In the genomic region with DNA sequence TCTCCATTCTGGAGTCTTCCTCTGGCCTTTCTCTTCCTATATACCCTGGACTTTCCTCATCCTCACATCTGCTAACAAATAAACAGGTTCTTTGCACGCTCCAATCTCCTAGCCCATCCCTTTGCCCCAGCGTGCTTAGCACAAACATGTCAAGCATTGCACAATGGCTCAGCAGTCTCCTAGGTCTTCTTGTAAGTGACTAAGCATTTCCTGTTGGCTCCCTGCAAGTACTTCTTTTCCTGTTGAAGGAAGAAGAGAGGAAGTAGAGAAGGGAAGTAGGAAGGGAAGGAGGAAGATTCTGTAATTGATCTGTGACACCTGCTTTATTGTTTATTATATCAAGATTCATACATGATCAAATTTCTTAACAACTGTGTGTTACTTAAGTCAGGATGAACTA, we compare ENCODE assay signal across 16 mouse cellular contexts. TPM values are rescaled to one million over a fixed set of nuclear protein-coding genes. Genes with fewer than 3 reads are reported as not detected.
DNase-seq lines count a peak whose midpoint lies in the region; ATAC-seq and TF ChIP-seq lines count a peak whose summit lies in the region.
"Had no signal": no experiment of that assay in that cellular context is flagged by ENCODE, and none has a peak within 500 bp of the region (broad histone marks: within the 10 kb centered on the region; RNA-seq: fewer than 3 reads in every experiment).

No protein-coding gene starts in this region.

- H3K27me3 ChIP-seq in intestine, embryonic 16.5 days (replicated peaks; ENCODE audit: control insufficient read depth, insufficient read depth, low read length), result no peaks in the 10 kb centered on the region
- H3K27me3 ChIP-seq in intestine, embryonic 15.5 days (replicated peaks), result no peaks in the 10 kb centered on the region
- H3K27me3 ChIP-seq in hindbrain, postnatal 0 days (ENCODE audit: insufficient read depth, low read length), result no peaks in the 10 kb centered on the region
- H3K27me3 ChIP-seq: embryonic facial prominence, embryonic 15.5 days; midbrain, embryonic 12.5 days had no signal

- peak; percentile 86 for DNase-seq in 416B (ENCODE audit: low read depth)
- DNase-seq in left cerebral cortex, postnatal 14 days (ENCODE audit: low spot score in 2 of 2), result no peak
- no peak for DNase-seq in kidney, postnatal 14 days
- no peak for DNase-seq in hindbrain, postnatal 0 days (ENCODE audit: low spot score)
- DNase-seq: adrenal gland, postnatal 10 days; cerebellum, adult 2 months; gastrocnemius, postnatal 25 days; kidney, postnatal 10 days had no signal

- H3K9ac ChIP-seq in intestine, embryonic 16.5 days (ENCODE audit: low read depth, low read length), result no peak overlapping the region
- no peak overlapping the region for H3K9ac ChIP-seq in intestine, embryonic 15.5 days
- H3K9ac ChIP-seq in hindbrain, postnatal 0 days (replicated peaks; ENCODE audit: low read length), result no peak overlapping the region
- H3K9ac ChIP-seq: embryonic facial prominence, embryonic 15.5 days; midbrain, embryonic 12.5 days had no signal

- no peak overlapping the region for H3K27ac ChIP-seq in intestine, embryonic 16.5 days (ENCODE audit: low read length)
- H3K27ac ChIP-seq in intestine, embryonic 15.5 days, result no peak overlapping the region
- no peak overlapping the region for H3K27ac ChIP-seq in hindbrain, postnatal 0 days
- H3K27ac ChIP-seq: embryonic facial prominence, embryonic 15.5 days; midbrain, embryonic 12.5 days had no signal

- no peaks in the 10 kb centered on the region for H3K9me3 ChIP-seq in intestine, embryonic 16.5 days (ENCODE audit: control insufficient read depth, low read length)
- no peaks in the 10 kb centered on the region for H3K9me3 ChIP-seq in intestine, embryonic 15.5 days
- no peaks in the 10 kb centered on the region for H3K9me3 ChIP-seq in hindbrain, postnatal 0 days (ENCODE audit: low read length)
- H3K9me3 ChIP-seq: embryonic facial prominence, embryonic 15.5 days; midbrain, embryonic 12.5 days had no signal

- H3K4me1 ChIP-seq in intestine, embryonic 16.5 days (ENCODE audit: control insufficient read depth, insufficient read depth, low read length), result no peaks in the 10 kb centered on the region
- H3K4me1 ChIP-seq in intestine, embryonic 15.5 days (replicated peaks), result no peaks in the 10 kb centered on the region
- H3K4me1 ChIP-seq in hindbrain, postnatal 0 days (ENCODE audit: insufficient read depth, low read length), result no peaks in the 10 kb centered on the region
- H3K4me1 ChIP-seq: embryonic facial prominence, embryonic 15.5 days; midbrain, embryonic 12.5 days had no signal

- no peak overlapping the region for H3K4me3 ChIP-seq in intestine, embryonic 16.5 days (ENCODE audit: low read length)
- H3K4me3 ChIP-seq in intestine, embryonic 15.5 days (replicated peaks), result no peak overlapping the region
- H3K4me3 ChIP-seq in hindbrain, postnatal 0 days (ENCODE audit: low read length), result no peak overlapping the region
- H3K4me3 ChIP-seq: embryonic facial prominence, embryonic 15.5 days; midbrain, embryonic 12.5 days; myocyte had no signal

- intact Hi-C loops in left cerebral cortex, postnatal 14 days (cut with DNase I), result no loop called here

- no peak for TF ChIP-seq CTCF in hindbrain, postnatal 0 days (IDR thresholded peaks at IDR 0.05; ENCODE audit: low read depth)

- whole genome bisulfite sequencing in intestine, embryonic 16.5 days, result 42% methylated on average over 2 of the region's 2 CpGs
- 51% methylated on average over 2 of the region's 2 CpGs for WGBS in intestine, embryonic 15.5 days
- WGBS in hindbrain, postnatal 0 days, result 71% methylated on average over 2 of the region's 2 CpGs

- no peaks in the 10 kb centered on the region for H3K36me3 ChIP-seq in intestine, embryonic 16.5 days (ENCODE audit: control insufficient read depth, insufficient read depth, low read length)
- no peaks in the 10 kb centered on the region for H3K36me3 ChIP-seq in intestine, embryonic 15.5 days
- H3K36me3 ChIP-seq in hindbrain, postnatal 0 days (ENCODE audit: insufficient read depth, low read length), result no peaks in the 10 kb centered on the region
- H3K36me3 ChIP-seq: embryonic facial prominence, embryonic 15.5 days; midbrain, embryonic 12.5 days had no signal

- 0 out of 2 replicates have a peak, but pooled peaks have one; percentile 50 for ATAC-seq in intestine, embryonic 16.5 days
- ATAC-seq in intestine, embryonic 15.5 days, result no peak
- peak; percentile 95 for ATAC-seq in granulocyte monocyte progenitor cell, adult 5-6 weeks (replicated peaks; ENCODE audit: poor library complexity, severe bottlenecking)
- ATAC-seq in megakaryocyte, adult 5-6 weeks (ENCODE audit: poor library complexity, severe bottlenecking), result peak; percentile 88
- ATAC-seq in hindbrain, postnatal 0 days, result no peak

- H3K4me2 ChIP-seq in intestine, embryonic 16.5 days (ENCODE audit: low read depth, low read length), result no peak overlapping the region
- no peak overlapping the region for H3K4me2 ChIP-seq in intestine, embryonic 15.5 days (replicated peaks)
- H3K4me2 ChIP-seq in hindbrain, postnatal 0 days (ENCODE audit: low read depth, low read length), result no peak overlapping the region
- H3K4me2 ChIP-seq: embryonic facial prominence, embryonic 15.5 days; heart, embryonic 11.5 days; midbrain, embryonic 12.5 days had no signal

RNA-seq across cellular contexts. Expression of a gene that starts 11.0 kb away (rescaled TPM):
- 17.8 and 20.5 TPM in 2 replicates for polyA plus RNA-seq in intestine, embryonic 16.5 days (2015; fragmentation: Nextera tagmentation; extraction: Ambion mirVana)
- 17.9 and 20.0 TPM in 2 replicates for polyA plus RNA-seq in intestine, embryonic 15.5 days (2015; fragmentation: Nextera tagmentation; extraction: Ambion mirVana)
- 30.1 and 31.0 TPM in 2 replicates for total RNA-seq in granulocyte monocyte progenitor cell, adult 5-6 weeks (2014; fragmentation: Nextera tagmentation)
- 33.0 and 53.3 TPM in 2 replicates for total RNA-seq in granulocyte monocyte progenitor cell, adult 5-6 weeks (2017)
- total RNA-seq in megakaryocyte, adult 5-6 weeks (2015), result 90.6 and 116 TPM in 2 replicates
- 117 and 131 TPM in 2 replicates for total RNA-seq in megakaryocyte, adult 5-6 weeks (2017)
- 10 to 100 TPM; 67.2 to 77.8 TPM for total RNA-seq in left cerebral cortex, postnatal 14 days (2021)
- total RNA-seq in hindbrain, postnatal 0 days (2014; rRNA removed), result 57.0 and 60.8 TPM in 2 replicates
- 53.3 and 58.3 TPM in 2 replicates for polyA plus RNA-seq in hindbrain, postnatal 0 days (2015; fragmentation: Nextera tagmentation; extraction: Ambion mirVana)

Comparison
In these comparisons a context has a peak if more than half of its experiments do, and no peak if none do; other contexts are left out.
1. ATAC-seq: peak in intestine, embryonic 16.5 days (single experiment), granulocyte monocyte progenitor cell, adult 5-6 weeks (single experiment) and megakaryocyte, adult 5-6 weeks (single experiment); none in intestine, embryonic 15.5 days (single experiment) and hindbrain, postnatal 0 days (single experiment).